Mouse (Mus musculus): Measurements from ENCODE around the gene Cox6a2. TPM values are rescaled to one million over a fixed set of nuclear protein-coding genes. Genes with fewer than 3 reads are reported as not detected.

Cox6a2 gene
- polyA plus RNA-seq (2012; ENCODE audit: insufficient read depth, low replicate concordance): 7.2 TPM in 1 of 2 replicates, not detected in the other

DNA sequence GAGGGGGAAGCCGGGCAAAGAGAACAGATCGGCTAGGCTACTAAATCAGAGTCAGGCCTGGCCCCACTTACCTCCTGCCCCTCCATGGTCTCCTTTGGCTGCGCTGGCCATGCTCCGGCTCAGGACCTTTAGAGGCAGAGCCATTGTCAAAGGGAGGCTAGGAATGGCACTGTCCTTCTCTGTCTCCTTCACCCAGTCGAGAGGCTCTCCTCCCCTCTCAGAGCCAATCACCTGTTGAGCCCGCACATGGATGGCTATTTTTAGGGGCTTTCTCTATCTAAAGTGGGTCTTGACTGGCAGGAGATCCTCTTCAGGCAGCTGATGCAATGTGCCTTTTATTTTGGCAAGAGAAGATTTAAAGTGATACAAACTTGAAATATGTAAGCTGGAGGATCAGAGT lies at the start of gene Cox6a2:
Gene Cox6a2 (minus strand): TSS at position 236 of the 400 bp plus-strand sequence.
- TF ChIP-seq FLI1 (IDR thresholded peaks at IDR 0.05; ENCODE audit: low read length) (no peak), GATA1 (IDR thresholded peaks at IDR 0.05; ENCODE audit: borderline replicate concordance, low read length) (no peak)
- no peaks in the 10 kb centered on the region for H3K36me3 ChIP-seq (replicated peaks; ENCODE audit: low read length)
- H3K4me3 ChIP-seq (replicated peaks): no peak within 1 kb of the TSS
- H3K4me1 ChIP-seq: peaks cover 8% of the 10 kb centered on the region; the same call in 1 of the 2 replicates
- peaks cover 20% of the 10 kb centered on the region for H3K27me3 ChIP-seq (replicated peaks)
- no peaks in the 10 kb centered on the region for H3K9me3 ChIP-seq

DNA sequence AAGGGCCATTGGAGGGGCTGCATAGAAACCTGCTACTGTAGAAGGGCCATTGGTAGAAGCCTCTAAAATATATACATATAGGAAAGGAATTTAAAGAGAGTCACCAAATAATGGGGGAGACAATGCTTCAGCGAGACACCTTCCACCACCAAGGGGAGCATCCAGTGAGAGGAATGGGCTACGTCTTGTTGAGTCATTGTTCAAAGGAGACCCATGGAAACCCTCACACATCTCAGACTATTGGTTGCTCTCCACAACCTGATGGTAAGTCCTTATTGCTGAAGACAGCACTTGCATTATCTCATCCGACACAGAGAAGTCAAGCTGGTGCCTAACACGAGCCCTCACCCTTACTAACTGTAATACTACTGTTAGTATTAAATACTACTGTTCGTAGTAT lies 49.6 kb upstream of the Cox6a2 start:
- peaks cover 56% of the 10 kb centered on the region for H3K27me3 ChIP-seq (replicated peaks)
- H3K4me3 ChIP-seq (replicated peaks): no peak overlapping the region
- H3K36me3 ChIP-seq (replicated peaks; ENCODE audit: low read length): peaks cover 12% of the 10 kb centered on the region
- TF ChIP-seq FLI1 (IDR thresholded peaks at IDR 0.05; ENCODE audit: low read length): no peak
- TF ChIP-seq GATA1 (IDR thresholded peaks at IDR 0.05; ENCODE audit: borderline replicate concordance, low read length): no peak
- H3K9me3 ChIP-seq: no peaks in the 10 kb centered on the region
- H3K4me1 ChIP-seq: peaks cover 7% of the 10 kb centered on the region

DNA sequence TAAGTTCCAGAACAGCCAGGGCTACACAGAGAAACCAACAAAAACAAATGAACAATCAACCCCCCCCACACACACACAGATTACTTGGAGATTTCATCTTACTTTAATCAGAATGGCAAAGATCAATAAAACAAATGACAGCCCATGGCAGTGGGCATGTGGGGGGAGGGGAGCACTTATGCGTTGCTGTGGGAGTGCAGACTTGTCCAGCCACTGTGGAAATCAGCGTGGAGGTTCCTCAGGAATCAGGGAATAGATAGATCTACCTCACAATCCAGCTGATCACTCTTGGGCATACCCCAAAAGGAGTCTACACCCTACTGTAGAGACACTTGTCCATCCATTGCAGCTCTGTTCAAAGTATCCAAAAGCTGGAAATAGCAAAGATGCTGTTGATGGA lies 48.8 kb upstream of the Cox6a2 start:
- Histone ChIP-seq H3K9me3 (no peaks in the 10 kb centered on the region), H3K4me3 (replicated peaks) (no peak overlapping the region), H3K4me1 (peaks cover 7% of the 10 kb centered on the region), H3K36me3 (replicated peaks; ENCODE audit: low read length) (peaks cover 13% of the 10 kb centered on the region), H3K27me3 (replicated peaks) (peaks cover 52% of the 10 kb centered on the region)
- TF ChIP-seq GATA1 (IDR thresholded peaks at IDR 0.05; ENCODE audit: borderline replicate concordance, low read length): no peak
- TF ChIP-seq FLI1 (IDR thresholded peaks at IDR 0.05; ENCODE audit: low read length): no peak

DNA sequence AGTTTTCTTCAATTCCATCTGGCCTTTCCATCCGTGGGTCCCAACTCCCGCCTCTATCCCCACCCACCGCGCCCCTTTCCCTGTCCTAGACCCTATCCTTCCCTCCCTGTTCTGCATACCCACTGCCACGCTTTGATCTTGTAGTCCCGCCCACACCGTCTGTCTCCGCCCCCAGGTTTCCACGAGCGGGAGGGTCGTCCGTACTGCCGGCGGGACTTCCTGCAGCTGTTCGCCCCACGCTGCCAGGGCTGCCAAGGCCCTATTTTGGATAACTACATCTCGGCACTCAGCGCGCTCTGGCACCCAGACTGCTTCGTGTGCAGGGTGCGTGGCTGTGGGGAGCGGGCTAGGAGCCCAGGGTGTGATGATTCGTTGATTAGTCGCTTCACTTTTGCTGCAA lies 46.4 kb upstream of the Cox6a2 start:
- H3K4me1 ChIP-seq: peaks cover 14% of the 10 kb centered on the region
- H3K9me3 ChIP-seq: no peaks in the 10 kb centered on the region
- H3K27me3 ChIP-seq (replicated peaks): peaks cover 57% of the 10 kb centered on the region
- TF ChIP-seq GATA1 (IDR thresholded peaks at IDR 0.05; ENCODE audit: borderline replicate concordance, low read length) (no peak), FLI1 (IDR thresholded peaks at IDR 0.05; ENCODE audit: low read length) (no peak)
- peak overlapping the region; percentile 50 for H3K4me3 ChIP-seq (replicated peaks)
- H3K36me3 ChIP-seq (replicated peaks; ENCODE audit: low read length): peaks cover 18% of the 10 kb centered on the region

DNA sequence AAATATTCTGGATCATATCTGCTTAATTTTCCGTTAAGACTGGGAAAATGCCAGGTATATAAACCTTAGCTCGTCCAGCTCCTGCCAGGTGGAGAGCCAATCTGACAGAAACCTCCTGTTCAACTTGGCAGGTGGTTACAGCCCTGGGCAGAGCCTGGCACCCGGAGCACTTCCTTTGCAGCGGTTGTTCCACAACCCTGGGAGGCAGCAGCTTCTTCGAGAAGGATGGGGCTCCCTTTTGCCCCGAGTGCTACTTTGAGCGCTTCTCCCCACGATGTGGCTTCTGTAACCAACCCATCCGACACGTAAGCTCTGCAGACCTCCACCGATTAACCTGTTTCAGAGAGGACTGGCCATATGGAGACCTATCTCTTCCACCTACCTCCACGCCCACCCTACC lies 45.8 kb upstream of the Cox6a2 start:
- peaks cover 18% of the 10 kb centered on the region for H3K36me3 ChIP-seq (replicated peaks; ENCODE audit: low read length)
- TF ChIP-seq GATA1 (IDR thresholded peaks at IDR 0.05; ENCODE audit: borderline replicate concordance, low read length) (no peak), FLI1 (IDR thresholded peaks at IDR 0.05; ENCODE audit: low read length) (no peak)

DNA sequence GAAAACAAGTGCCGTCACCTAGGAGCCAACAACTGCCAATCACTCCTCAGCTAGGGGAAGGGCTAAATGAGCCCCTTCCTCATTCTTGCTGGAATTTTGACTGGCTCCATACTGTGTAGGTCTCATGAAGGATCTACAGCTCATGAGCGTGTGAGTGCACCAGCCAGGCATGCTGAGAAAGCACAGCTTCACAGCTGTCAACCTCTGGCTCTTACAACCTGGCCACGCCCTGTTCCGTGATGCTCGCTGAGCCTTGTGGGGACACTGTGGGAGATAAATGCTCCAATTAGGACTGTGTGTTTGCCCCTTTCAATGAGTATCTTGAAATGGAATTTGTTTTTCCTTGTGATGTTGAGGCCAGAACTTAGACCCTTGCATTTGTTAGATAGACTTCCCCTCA lies 43.8 kb upstream of the Cox6a2 start:
- TF ChIP-seq FLI1 (IDR thresholded peaks at IDR 0.05; ENCODE audit: low read length): no peak
- TF ChIP-seq GATA1 (IDR thresholded peaks at IDR 0.05; ENCODE audit: borderline replicate concordance, low read length): no peak
- Histone ChIP-seq H3K4me3 (replicated peaks) (no peak overlapping the region), H3K9me3 (no peaks in the 10 kb centered on the region), H3K4me1 (peaks cover 26% of the 10 kb centered on the region), H3K27me3 (replicated peaks) (peaks cover 45% of the 10 kb centered on the region), H3K36me3 (replicated peaks; ENCODE audit: low read length) (peaks cover 27% of the 10 kb centered on the region)

More for the DNA sequence above, 45.8 kb upstream of the Cox6a2 start:
- H3K27me3 ChIP-seq (replicated peaks): peaks cover 54% of the 10 kb centered on the region
- peaks cover 20% of the 10 kb centered on the region for H3K4me1 ChIP-seq
- H3K4me3 ChIP-seq (replicated peaks): no peak overlapping the region
- no peaks in the 10 kb centered on the region for H3K9me3 ChIP-seq

DNA sequence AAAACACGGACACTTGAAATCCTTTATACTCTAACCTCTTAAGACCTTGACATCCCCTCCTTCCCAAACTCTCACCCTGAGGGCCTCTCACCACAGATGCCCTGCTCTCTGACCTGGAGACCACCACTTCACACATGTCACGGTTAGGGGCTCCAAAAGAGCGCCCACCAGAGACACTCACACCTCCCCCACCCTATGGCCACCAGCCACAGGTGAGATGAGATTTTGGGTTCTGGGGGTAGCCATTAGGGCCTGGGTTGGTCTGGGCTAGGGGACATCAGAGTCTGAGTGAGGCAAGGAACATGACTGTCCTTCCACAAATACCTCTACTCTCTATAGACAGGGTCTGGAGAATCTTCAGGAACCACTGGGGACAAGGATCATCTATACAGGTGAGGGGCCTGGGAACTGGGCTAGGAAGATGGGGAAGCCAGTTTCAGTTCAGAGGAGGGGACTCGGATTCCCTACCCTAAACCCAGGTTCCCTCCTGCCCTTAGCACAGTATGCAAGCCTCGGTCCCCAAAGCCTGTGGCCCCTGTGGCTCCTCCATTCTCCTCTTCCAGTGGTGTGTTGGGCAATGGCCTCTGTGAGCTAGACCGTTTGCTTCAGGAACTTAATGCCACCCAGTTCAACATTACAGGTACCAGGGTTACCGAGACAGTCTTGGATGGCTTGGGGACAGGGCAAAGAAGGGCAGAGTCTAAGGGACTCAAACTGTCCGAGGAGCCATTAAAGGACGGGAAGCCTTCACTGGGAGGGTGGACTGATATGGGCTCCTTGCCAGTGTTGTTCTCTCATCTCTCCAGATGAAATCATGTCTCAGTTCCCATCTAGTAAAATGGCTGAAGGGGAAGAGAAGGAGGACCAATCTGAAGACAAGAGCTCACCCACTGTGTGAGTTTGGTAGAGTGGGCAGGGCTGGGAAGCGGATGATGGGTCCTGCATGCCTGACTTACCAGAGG lies 42.2 kb upstream of the Cox6a2 start:
- H3K9me3 ChIP-seq: no peaks in the 10 kb centered on the region
- no peak overlapping the region for H3K4me3 ChIP-seq (replicated peaks)
- peaks cover 26% of the 10 kb centered on the region for H3K4me1 ChIP-seq
- no peak for TF ChIP-seq GATA1 (IDR thresholded peaks at IDR 0.05; ENCODE audit: borderline replicate concordance, low read length)
- TF ChIP-seq FLI1 (IDR thresholded peaks at IDR 0.05; ENCODE audit: low read length): no peak
- H3K36me3 ChIP-seq (replicated peaks; ENCODE audit: low read length): peaks cover 41% of the 10 kb centered on the region
- H3K27me3 ChIP-seq (replicated peaks): peaks cover 37% of the 10 kb centered on the region

DNA sequence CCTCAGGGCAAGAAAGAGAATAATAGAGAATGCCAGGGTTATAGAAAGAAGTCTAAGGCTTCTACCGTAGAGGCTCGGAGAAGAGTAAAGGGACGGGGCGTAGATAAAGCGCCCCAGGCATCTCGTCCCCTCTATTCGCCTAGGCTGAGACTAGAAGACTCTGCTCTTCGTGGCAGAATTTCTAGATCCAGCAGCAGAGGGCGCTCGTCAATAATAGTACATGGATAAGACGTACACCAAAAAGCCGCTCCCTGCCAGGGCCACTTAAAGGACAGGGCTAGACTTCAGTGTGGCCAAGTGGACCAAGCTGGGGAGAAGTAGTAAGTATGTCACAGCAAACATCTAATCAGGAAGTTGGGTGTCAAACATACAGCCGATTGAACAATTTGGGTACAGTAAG lies 41.3 kb upstream of the Cox6a2 start:
- no peaks in the 10 kb centered on the region for H3K9me3 ChIP-seq
- H3K4me3 ChIP-seq (replicated peaks): peak overlapping the region; percentile 88
- peaks cover 41% of the 10 kb centered on the region for H3K36me3 ChIP-seq (replicated peaks; ENCODE audit: low read length)
- TF ChIP-seq FLI1 (IDR thresholded peaks at IDR 0.05; ENCODE audit: low read length) (no peak), GATA1 (IDR thresholded peaks at IDR 0.05; ENCODE audit: borderline replicate concordance, low read length) (no peak)
- H3K27me3 ChIP-seq (replicated peaks): peaks cover 27% of the 10 kb centered on the region
- peaks cover 21% of the 10 kb centered on the region for H3K4me1 ChIP-seq

DNA sequence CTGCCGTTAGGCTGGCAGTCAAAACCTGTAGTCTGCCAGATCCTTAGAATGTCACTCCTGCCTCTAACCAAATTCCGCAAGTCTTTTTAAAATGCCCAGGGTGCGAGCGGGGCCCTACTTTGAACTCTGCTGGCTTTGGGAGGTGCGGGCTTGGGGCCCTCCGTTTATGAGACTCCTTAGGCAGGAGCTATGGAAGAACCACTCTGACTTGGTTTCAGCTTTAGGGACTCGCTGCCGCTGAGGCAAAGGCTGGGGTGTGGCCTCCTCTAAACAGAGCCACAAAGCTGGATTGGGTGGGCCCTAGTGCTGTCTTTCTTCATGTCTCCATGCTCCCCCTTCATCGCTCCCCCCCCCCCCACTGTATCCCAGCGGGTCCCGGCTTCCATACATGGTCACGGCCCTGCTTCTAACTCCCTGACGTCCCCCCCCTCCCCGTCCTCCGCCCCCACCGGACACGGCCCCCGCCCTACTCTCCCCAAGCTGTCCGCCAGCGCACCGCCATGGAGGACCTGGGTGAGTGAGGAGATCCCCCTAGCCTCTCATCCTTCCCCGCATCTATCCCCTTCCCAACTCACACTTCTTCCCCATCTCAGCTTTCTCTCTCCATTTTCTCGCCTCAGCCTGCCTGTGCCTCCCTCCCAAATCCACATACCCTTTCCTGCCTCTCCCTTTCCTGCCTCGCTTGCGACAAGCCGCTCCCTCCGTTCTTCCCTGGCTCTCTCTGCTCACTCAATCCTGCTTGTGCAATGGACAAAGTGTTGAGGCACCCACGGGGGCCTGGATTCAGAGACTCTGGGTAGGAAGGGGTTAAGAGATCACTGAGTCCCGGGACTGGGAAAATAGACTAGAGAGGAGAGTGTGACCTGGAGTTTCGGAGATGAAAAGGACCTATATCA lies 40.6 kb upstream of the Cox6a2 start, which contains the start of gene Tgfb1i1:
Gene Tgfb1i1 (plus strand): TSS at position 317 of the 896 bp plus-strand sequence.
- peaks cover 45% of the 10 kb centered on the region for H3K36me3 ChIP-seq (replicated peaks; ENCODE audit: low read length)
- H3K9me3 ChIP-seq: no peaks in the 10 kb centered on the region
- H3K4me3 ChIP-seq (replicated peaks): peak within 1 kb of the TSS; percentile 88
- peaks cover 22% of the 10 kb centered on the region for H3K27me3 ChIP-seq (replicated peaks)
- H3K4me1 ChIP-seq: peaks cover 21% of the 10 kb centered on the region
- TF ChIP-seq FLI1 (IDR thresholded peaks at IDR 0.05; ENCODE audit: low read length) (no peak), GATA1 (IDR thresholded peaks at IDR 0.05; ENCODE audit: borderline replicate concordance, low read length) (no peak)
